Mouse (Mus musculus) cerebellum, adult 9-11 months (tissue): ENCODE measurements around the gene Mertk.

ENCODE experiments used
- DNase-seq: peaks from one replicate; pipeline ENCODE4 v3.0.0; 2022

Mertk gene

GRCm38 (mm10) chr2:128770557-128770956 lies 71.8 kb downstream of the Mertk start:
- no peak for DNase-seq

- no peak for DNase-seq
Observed at GRCm38 (mm10) chr2:128771048-128771447, 72.3 kb downstream of the Mertk start.

DNA sequence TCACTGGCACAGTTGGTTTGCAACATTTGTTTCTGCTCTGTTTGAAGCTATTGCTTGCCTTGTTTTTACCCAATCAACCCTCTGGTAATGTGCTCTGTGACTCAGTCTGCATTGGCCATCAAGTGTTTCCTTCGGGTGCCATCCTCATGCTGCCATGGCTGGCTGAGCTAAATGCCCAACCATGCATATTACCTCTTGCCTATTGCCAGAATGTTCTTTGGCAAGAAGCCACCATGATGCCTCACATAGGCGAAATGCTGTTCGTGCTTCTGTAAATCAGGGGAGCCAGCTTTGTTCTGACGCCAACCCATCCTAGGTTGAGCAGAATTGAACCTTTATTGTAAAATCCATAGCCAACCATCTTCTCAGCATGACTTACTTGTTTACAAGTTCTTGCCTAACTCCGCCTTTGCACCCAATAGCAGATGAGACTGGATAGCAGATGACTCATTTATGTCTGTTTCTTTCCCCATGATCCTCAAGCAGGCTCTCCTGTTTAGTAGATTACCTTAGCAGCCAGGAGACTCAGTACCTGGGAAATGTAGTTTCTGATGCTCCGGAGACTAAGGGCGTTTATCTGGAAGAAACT lies 73.1 kb downstream of the Mertk start:
- no peak for DNase-seq

DNA sequence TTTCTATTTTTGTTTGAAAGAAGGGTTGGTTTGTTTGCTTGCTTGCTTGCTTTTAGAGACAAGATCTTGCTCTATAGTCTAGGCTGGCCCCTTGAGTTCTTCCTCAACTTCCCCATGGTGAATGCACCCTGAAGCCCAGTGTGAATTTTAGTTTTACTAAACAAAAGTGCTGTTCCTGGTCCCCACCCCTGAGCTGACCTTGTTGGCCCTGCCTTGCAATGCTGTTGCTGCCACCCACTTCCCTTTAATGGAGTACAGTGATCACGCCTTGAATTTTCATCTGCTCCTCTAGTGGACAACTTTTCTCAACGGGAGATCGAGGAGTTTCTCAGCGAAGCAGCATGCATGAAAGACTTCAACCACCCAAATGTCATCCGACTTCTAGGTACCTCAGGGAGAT lies 83.5 kb downstream of the Mertk start:
- no peak for DNase-seq

GRCm38 (mm10) chr2:128783660-128784345 lies 85.0 kb downstream of the Mertk start:
- no peak for DNase-seq

- no peak for DNase-seq
Observed at GRCm38 (mm10) chr2:128784814-128785213, 86.1 kb downstream of the Mertk start.

GRCm38 (mm10) chr2:128786341-128786740 lies 87.6 kb downstream of the Mertk start:
- no peak for DNase-seq

DNA sequence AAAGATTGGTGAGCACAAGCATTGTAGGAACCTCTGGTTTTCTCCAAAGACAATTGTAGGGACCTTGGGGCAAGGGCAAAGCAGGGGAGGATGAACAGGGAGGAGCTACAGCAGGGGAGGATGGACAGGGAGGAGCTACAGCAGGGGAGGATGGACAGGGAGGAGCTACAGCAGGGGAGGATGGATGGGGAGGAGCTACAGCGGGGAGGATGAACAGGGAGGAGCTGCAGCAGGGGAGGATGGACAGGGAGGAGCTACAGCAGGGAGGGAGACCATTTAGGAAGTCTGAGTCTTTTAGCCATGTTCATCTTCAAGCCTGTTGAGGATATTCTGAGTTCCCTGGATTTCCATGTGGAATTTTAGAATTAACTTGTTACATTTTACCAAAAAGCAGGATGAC lies 88.0 kb downstream of the Mertk start:
- no peak for DNase-seq

DNA sequence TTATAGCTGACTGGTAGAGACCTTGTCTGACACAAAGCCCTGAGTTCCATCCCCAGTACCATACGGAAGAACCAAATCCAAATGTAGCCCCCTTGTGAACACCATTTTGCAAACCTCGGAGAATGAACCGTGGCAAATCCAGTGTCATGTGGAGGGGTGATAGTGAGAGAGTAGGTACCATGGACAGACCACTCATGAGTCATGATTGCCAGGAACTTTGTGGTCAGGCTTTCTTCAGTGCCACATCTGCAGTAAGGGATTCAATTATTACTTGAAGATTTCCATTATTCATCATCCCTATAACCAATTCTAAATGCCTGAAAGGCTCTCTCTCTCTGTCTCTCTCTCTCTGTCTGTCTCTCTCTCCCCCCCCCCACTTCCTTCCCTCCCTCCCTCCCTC lies 89.0 kb downstream of the Mertk start:
- no peak for DNase-seq

DNA sequence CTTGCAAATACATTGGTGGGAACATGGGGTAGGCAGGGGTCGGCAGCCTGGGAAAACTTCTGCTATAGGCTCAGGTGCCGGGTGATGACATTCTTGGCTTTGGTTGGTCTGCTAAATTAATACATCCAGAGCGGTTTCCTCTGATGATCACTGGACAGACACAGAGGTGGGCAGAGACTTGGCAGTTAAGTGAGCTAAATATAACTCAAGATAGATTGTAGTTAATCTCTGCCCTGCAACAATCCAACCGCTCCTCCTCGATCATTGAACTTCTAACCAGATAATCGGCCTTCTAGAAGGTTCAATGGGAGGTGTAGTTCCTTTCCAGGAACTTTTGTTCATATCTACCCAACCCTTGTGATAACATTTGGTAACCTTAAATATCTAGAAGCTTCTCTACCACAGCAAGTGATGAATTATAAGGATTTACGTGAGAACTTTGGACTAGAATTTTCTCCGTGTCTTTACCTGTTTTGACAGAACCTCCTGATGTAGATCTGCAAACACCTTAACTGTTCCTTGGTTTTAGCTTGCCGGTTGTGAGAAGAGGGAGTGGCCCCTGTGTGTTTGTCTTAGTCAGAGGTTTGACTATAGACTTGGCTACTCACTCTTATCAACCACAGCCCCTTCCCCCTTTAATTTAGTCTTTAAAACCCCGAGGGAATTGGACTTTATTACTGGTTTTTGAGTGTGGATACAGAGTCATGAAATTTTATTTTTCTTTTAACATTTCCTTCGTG lies 92.3 kb downstream of the Mertk start:
- DNase-seq: no peak

GRCm38 (mm10) chr2:128793958-128794357 lies 95.2 kb downstream of the Mertk start:
- no peak for DNase-seq

- no peak for DNase-seq
Observed at GRCm38 (mm10) chr2:128796463-128796862, 97.7 kb downstream of the Mertk start.

GRCm38 (mm10) chr2:128803441-128803840 lies 104.7 kb downstream of the Mertk start:
- no peak for DNase-seq

DNA sequence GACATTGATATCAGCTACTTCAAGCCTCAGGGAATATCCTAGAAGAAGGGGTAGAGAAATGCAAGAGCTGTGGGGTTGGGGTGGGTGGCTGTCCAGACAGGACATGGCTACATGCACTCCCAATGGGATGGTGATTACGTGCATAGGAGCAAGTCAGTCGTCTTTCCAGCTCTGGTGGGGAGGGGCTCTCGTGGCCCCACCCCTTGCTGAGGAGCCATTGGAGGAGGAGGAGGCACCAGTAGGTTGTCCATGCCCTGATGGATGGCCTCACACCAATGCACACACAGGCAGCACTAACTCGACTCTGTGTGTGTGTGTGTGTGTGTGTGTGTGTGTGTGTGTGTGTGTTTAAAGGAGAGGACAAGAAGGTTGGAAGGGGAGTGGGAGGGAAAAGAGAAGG lies 106.6 kb downstream of the Mertk start:
- DNase-seq: no peak

- DNase-seq: no peak
Observed at GRCm38 (mm10) chr2:128806561-128806960, 107.8 kb downstream of the Mertk start.

- DNase-seq: no peak
Observed at GRCm38 (mm10) chr2:128812761-128813160, 114.0 kb downstream of the Mertk start.

DNA sequence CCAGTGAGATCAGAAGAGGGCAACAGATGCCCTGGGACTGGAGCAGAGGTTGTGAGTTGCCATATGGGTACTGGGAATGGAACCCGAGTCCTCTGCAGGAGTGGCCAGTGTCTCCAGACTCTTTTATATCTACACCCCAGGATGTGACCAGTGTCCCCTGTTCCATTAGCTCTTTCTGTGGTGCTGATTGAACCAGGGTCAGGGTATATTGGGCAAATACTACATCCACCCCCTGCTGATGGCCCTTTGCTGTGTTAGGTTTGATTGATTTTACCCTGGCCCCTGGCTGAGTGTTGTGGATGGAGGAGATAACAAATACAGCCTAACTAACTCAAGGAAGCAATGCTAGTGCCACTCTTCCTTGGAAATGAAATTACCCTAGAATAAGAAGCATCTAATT lies 117.6 kb downstream of the Mertk start:
- peak; percentile 42 for DNase-seq

DNA sequence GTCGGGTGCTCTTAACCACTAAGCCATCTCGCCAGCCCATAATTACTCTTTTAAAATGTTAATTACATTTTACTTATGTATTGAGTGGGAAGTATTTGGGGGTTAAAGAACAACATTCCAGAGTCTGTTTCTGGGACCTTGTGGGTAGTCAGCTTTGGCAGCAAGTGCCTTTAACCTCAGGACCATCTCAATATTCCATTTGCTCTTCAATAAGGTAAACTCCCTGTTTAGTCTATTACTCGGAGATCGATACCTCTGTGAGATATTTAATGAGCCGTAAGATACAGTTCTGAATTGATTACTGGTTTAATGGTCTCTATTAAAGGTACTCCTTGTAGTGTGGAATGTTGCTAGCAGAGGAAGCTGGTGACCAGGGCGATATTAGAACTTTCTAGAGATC lies 118.2 kb downstream of the Mertk start:
- DNase-seq: peak; percentile 18

DNA sequence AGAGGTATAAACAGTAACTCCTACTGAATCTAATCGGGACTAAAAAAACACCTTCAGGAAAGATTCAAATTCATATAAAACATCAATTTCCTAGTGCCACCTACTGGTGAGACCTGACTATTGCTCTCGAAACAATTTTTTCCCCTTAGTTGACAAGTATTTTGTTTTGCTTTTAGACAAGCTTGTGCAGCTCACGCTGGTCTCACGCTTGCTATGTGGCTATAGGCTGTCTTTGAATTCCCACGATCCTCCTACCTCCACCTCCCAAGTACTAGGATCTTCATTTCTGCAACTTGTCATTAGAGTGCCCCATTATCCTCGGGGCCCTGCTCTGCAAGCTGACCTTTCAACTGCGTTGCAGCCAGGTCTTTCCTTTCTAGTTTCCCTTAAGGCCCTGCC lies 118.6 kb downstream of the Mertk start:
- DNase-seq: no peak

DNA sequence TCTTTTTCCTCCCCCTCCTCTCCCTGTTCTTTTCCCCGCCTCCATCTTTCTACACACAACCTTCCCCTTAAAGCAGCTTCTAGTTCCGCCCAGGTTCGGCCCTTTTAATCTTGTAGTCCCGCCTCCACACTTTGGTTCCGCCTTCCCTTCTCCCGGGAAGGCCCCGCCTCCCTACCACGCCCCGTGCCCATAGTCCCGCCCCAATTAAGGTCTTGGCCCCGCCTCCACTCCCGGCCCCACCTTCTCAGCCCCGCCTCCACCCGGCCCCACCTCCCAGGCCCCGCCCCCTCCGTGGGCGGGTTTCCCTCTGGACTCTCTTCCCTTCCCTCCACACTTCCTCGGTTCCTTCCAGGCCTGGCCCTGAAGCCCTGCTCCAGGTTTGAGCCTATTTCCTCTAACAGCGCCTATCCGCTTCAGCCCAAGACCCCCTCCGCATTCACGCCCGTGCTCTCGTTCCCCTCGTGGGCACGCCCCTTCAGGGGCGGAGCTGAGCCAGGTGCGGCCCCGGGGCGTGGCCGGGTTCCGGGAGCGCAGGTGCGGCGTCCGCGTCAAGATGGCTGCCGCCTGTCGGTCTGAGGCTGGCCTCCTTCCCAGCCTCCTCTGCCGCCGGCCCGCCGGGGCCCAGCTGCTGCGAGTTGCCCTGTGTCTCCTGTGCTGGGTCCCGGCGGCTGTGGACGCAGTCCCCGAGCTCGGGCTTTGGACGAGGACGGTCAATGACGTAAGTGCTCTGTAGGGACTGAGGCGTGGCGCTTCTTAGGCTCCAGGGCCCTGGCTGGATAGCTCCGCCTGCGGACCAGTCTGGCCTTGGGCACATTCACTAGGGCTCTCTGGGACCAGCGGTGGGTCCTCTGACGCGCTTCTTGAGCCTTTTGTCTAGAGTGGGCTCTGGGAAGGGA lies 119.3 kb downstream of the Mertk start, which contains the start of gene Tmem87b:
TSS of gene Tmem87b (plus strand) at position 333 of the 896 bp plus-strand sequence.
- DNase-seq: peak; percentile 98

- peak; percentile 31 for DNase-seq
Observed at GRCm38 (mm10) chr2:128818956-128819643, 120.3 kb downstream of the Mertk start.

DNA sequence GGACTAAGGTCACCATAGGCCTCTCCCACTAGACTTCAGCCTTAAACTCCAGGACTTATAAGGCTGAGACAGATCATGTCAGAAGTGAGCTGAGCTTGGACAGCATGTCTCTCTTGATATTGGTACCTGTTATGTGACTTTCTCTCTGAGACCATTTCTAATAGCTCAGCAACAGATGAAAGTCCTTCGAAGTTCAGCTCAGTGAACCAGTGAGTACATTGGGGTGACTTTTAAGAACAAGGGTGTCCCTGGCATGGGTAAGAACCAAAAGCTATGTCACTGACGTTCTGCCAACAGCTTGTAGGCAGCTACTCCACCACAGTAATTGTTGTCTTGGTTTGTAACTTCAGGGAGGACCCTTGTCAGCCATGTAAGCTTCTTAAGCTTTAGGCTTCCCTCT lies 121.9 kb downstream of the Mertk start:
- DNase-seq: no peak
